Mouse (Mus musculus) thymus, adult 2 months (tissue): Measurements from ENCODE around the gene Upp2.

Experiments
- CTCF ChIP-seq: fragments of 200-500 bp; IDR thresholded peaks from 2 replicates; pipeline ENCODE4 v1.5.1; 2012; ENCODE audit warnings: mild to moderate bottlenecking, control low read depth, low read length, moderate library complexity, borderline replicate concordance; ENCODE audit not compliant: control insufficient read depth, poor library complexity, insufficient read depth; ENCODE audit errors: extremely low read depth
- POLR2A ChIP-seq: fragments of 200-500 bp; IDR thresholded peaks from 2 replicates; pipeline ENCODE4 v1.6.1; 2012; ENCODE audit warnings: mild to moderate bottlenecking, low read length, control low read depth, moderate library complexity; ENCODE audit not compliant: control insufficient read depth, poor library complexity, insufficient read depth; ENCODE audit errors: extremely low read depth

DNA sequence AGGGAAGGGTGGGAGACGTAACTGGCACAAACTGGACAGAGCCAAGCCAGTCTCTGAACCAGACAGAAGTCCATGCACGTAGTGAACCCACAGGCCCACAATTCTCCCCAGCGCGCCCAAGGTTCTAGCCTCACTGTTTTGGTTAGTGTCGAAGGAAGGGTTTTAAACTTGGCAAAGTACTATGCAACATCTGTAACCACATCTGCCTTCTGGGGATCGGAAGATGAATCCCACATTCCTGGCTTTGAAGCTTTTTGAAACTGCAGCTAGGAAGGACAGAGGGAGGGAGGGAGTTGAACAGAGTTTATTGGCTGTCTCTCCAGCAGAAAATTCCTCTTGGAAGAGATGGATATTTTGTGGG lies 1.1 kb upstream of the Upp2 start:
- TF ChIP-seq POLR2A: no peak
- TF ChIP-seq CTCF: no peak
